ENCODE assay signal across 8 mouse cellular contexts in genomic region chr13:44733036-44733372, GRCm38 (mm10). TPM values are rescaled to one million over a fixed set of nuclear protein-coding genes. Genes with fewer than 3 reads are reported as not detected.
DNase-seq lines count a peak whose midpoint lies in the region; ATAC-seq lines count a peak whose summit lies in the region.

No protein-coding gene starts in this region.

- H3K36me3 ChIP-seq in kidney, embryonic 16.5 days (ENCODE audit: insufficient read depth, low read length): no peaks in the 10 kb centered on the region
- H3K36me3 ChIP-seq in hindbrain, embryonic 12.5 days: no peaks in the 10 kb centered on the region
- H3K36me3 ChIP-seq in midbrain, embryonic 14.5 days (ENCODE audit: control insufficient read depth, insufficient read depth, low read length): no peaks in the 10 kb centered on the region

- peak overlapping the region; percentile 86 for H3K27ac ChIP-seq in kidney, embryonic 16.5 days (ENCODE audit: low read length)
- peak overlapping the region; percentile 59 for H3K27ac ChIP-seq in brown adipose tissue, adult 24 weeks (replicated peaks; ENCODE audit: low read depth, low read length)
- H3K27ac ChIP-seq in hindbrain, embryonic 12.5 days: peak overlapping the region; percentile 64
- H3K27ac ChIP-seq in midbrain, embryonic 14.5 days (replicated peaks; ENCODE audit: low read depth, low read length): no peak overlapping the region

- no peaks in the 10 kb centered on the region for H3K27me3 ChIP-seq in kidney, embryonic 16.5 days (ENCODE audit: insufficient read depth, low read length)
- no peaks in the 10 kb centered on the region for H3K27me3 ChIP-seq in hindbrain, embryonic 12.5 days
- H3K27me3 ChIP-seq in midbrain, embryonic 14.5 days (ENCODE audit: control insufficient read depth, insufficient read depth, low read length): no peaks in the 10 kb centered on the region

- no peaks in the 10 kb centered on the region for H3K9me3 ChIP-seq in kidney, embryonic 16.5 days (ENCODE audit: low read length)
- H3K9me3 ChIP-seq in hindbrain, embryonic 12.5 days (replicated peaks): no peaks in the 10 kb centered on the region
- no peaks in the 10 kb centered on the region for H3K9me3 ChIP-seq in midbrain, embryonic 14.5 days (ENCODE audit: control insufficient read depth, low read length)

- peak overlapping the region; percentile 62 for H3K4me3 ChIP-seq in kidney, embryonic 16.5 days (ENCODE audit: low read length)
- peak overlapping the region; percentile 95 for H3K4me3 ChIP-seq in brown adipose tissue, adult 24 weeks (ENCODE audit: insufficient read depth, low read depth, low read length)
- peak overlapping the region; percentile 74 for H3K4me3 ChIP-seq in hindbrain, embryonic 12.5 days
- H3K4me3 ChIP-seq in midbrain, embryonic 14.5 days (replicated peaks; ENCODE audit: low read depth, low read length): peak overlapping the region; percentile 72

- peak overlapping the region; percentile 76 for H3K4me2 ChIP-seq in kidney, embryonic 16.5 days (replicated peaks; ENCODE audit: low read depth, low read length)
- peak overlapping the region; percentile 93 for H3K4me2 ChIP-seq in hindbrain, embryonic 12.5 days (replicated peaks)
- H3K4me2 ChIP-seq in midbrain, embryonic 14.5 days (ENCODE audit: low read length): peak overlapping the region; percentile 60

- under 1% methylated on average over 13 of the region's 13 CpGs for WGBS in kidney, embryonic 16.5 days
- under 1% methylated on average over 13 of the region's 13 CpGs for WGBS in hindbrain, embryonic 12.5 days
- whole genome bisulfite sequencing in midbrain, embryonic 14.5 days: under 1% methylated on average over 13 of the region's 13 CpGs

- no peak for ATAC-seq in kidney, embryonic 16.5 days (ENCODE audit: low FRiP score, low TSS enrichment)
- no peak; the same call in 1 of the 2 replicates for ATAC-seq in hindbrain, embryonic 12.5 days (ENCODE audit: low FRiP score)
- ATAC-seq in midbrain, embryonic 14.5 days (ENCODE audit: low FRiP score, low TSS enrichment): no peak

- H3K4me1 ChIP-seq in kidney, embryonic 16.5 days (ENCODE audit: insufficient read depth, low read length): peaks cover 34% of the 10 kb centered on the region
- peaks cover 15% of the 10 kb centered on the region for H3K4me1 ChIP-seq in brown adipose tissue, adult 24 weeks (ENCODE audit: control insufficient read depth, insufficient read depth, insufficient read length, low read length)
- H3K4me1 ChIP-seq in hindbrain, embryonic 12.5 days: peaks cover 23% of the 10 kb centered on the region
- peaks cover 20% of the 10 kb centered on the region; the same call in 1 of the 2 replicates for H3K4me1 ChIP-seq in midbrain, embryonic 14.5 days (ENCODE audit: control insufficient read depth, insufficient read depth, low read length)

- peak overlapping the region; percentile 72 for H3K9ac ChIP-seq in kidney, embryonic 16.5 days (replicated peaks; ENCODE audit: low read length)
- H3K9ac ChIP-seq in hindbrain, embryonic 12.5 days: peak overlapping the region; percentile 77
- peak overlapping the region; percentile 73 for H3K9ac ChIP-seq in midbrain, embryonic 14.5 days (replicated peaks; ENCODE audit: low read length)

- no peak for DNase-seq in kidney, adult 11 months
- DNase-seq in midbrain, embryonic 14.5 days: peak; percentile 58
- no peak for DNase-seq in spleen, postnatal 4 days (ENCODE audit: low spot score in 2 of 2)
- no peak for DNase-seq in frontal cortex, postnatal 25 days (ENCODE audit: low spot score in 2 of 2)
- no peak for DNase-seq in ovary, postnatal 36 days (ENCODE audit: low spot score)

RNA-seq across cellular contexts. Expression of gene Jarid2, which starts 3.7 kb away (rescaled TPM):
- polyA plus RNA-seq in kidney, embryonic 16.5 days (2015; fragmentation: Nextera tagmentation; extraction: Ambion mirVana): 39.7 and 46.2 TPM in 2 replicates
- polyA plus RNA-seq in brown adipose tissue, adult 24 weeks (2012; ENCODE audit: insufficient read depth, insufficient read length, missing spikeins): 9.6 and 10.2 TPM in 2 replicates
- polyA plus RNA-seq in hindbrain, embryonic 12.5 days (2016; fragmentation: Nextera tagmentation; extraction: Ambion mirVana): 84.6 and 92.4 TPM in 2 replicates
- polyA plus RNA-seq in midbrain, embryonic 14.5 days (2014; fragmentation: Nextera tagmentation; extraction: Ambion mirVana): 31.7 and 35.7 TPM in 2 replicates
